Mouse (Mus musculus): Measurements from ENCODE around the gene Srf. TPM values are rescaled to one million over a fixed set of nuclear protein-coding genes. Genes with fewer than 3 reads are reported as not detected.

Srf gene
- total RNA-seq (2021) = 10 to 100 TPM; 55.2 to 58.1 TPM

GRCm38 (mm10) chr17:46555673-46556583 is at the start of gene Srf:
Gene Srf (minus strand): TSS chr17:46556175.
- DNase-seq = peak; percentile 97
- intact Hi-C loops (cut with DNase I) = loop anchor here (10.0 kb wide), 1 partner anchor 89 kb away; the partner anchor contains the start of genes Klc4 and Mrpl2

DNA sequence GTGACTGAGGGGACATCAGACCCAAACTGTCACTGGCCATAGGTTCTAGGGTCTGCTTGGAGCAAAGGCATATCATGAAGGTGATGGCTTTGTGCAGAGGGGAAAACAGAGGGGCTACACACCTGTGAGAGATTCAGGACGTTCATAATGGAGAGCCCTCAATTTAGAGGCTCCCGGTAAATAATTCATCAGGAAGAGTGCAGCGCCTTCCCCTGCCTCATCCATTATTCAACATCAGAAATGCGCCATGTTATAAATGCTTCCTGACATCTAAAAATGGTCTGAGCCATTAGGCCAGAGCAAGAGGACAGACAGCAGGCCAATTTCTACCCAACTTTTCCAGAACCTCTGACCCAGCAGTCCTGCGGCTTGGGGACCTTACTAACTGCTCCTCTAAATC is 49.2 kb upstream of the Srf start:
- intact Hi-C loops (cut with DNase I) = no loop called here
- DNase-seq = no peak

GRCm38 (mm10) chr17:46603229-46603628 is 47.3 kb upstream of the Srf start:
- intact Hi-C loops (cut with DNase I) = no loop called here
- no peak for DNase-seq

- no peak for DNase-seq
- intact Hi-C loops (cut with DNase I) = no loop called here
Observed at GRCm38 (mm10) chr17:46602212-46602611, 46.2 kb upstream of the Srf start.

DNA sequence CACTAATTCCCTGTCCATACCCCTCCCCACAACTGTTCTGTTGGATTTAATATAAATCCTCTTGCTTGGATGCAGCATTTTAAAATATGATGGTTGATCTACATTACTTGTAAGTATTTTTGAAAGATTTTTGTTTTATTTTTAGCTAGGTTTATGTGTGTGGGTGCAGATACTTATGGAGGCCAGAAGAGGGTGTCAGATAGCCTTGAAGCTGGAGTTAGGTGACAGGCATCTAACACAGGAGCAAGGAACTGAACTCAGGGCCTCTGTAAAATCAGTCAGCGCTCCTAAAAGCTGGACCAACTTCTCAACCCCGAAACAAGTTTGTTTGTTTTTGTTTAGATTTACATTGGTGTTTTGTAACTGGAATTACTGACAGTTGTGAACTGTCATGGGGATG is 44.6 kb upstream of the Srf start:
- no peak for DNase-seq
- intact Hi-C loops (cut with DNase I) = no loop called here

GRCm38 (mm10) chr17:46598963-46599362 is 43.0 kb upstream of the Srf start:
- DNase-seq = no peak
- intact Hi-C loops (cut with DNase I) = no loop called here

GRCm38 (mm10) chr17:46597956-46598355 is 42.0 kb upstream of the Srf start:
- intact Hi-C loops (cut with DNase I) = no loop called here
- DNase-seq = no peak

GRCm38 (mm10) chr17:46595336-46595735 is 39.4 kb upstream of the Srf start:
- intact Hi-C loops (cut with DNase I) = no loop called here
- no peak for DNase-seq

GRCm38 (mm10) chr17:46594606-46595005 is 38.6 kb upstream of the Srf start:
- no peak for DNase-seq
- intact Hi-C loops (cut with DNase I) = no loop called here

- DNase-seq = no peak
- intact Hi-C loops (cut with DNase I) = no loop called here
Observed at GRCm38 (mm10) chr17:46593124-46593523, 37.1 kb upstream of the Srf start.

- intact Hi-C loops (cut with DNase I) = no loop called here
- DNase-seq = no peak
Observed at GRCm38 (mm10) chr17:46591406-46591805, 35.4 kb upstream of the Srf start.

DNA sequence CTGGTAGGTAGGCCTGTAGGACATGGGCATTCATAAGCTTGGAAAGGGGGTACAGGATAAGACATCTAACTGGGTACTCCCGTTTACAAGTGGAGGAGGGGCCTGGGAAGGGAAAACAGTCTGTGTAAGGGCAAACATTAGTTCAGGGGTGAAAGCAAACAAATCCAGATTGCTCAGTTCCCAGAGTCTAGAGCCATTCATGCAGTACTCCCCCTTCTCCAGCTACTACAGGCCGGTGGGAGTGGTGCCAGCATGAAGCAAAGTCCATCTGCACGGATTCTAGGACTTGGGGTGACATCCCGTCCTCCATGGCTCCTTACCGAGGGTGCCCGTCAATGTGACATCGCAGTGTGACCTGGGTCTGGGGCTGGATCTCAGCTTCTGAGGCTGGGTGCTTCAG is 34.5 kb upstream of the Srf start:
- no peak for DNase-seq
- intact Hi-C loops (cut with DNase I) = no loop called here

GRCm38 (mm10) chr17:46589635-46590314 is 33.8 kb upstream of the Srf start:
- intact Hi-C loops (cut with DNase I) = no loop called here
- DNase-seq = peak; percentile 50

GRCm38 (mm10) chr17:46588913-46589312 is 32.9 kb upstream of the Srf start:
- no peak for DNase-seq
- intact Hi-C loops (cut with DNase I) = no loop called here

- no peak for DNase-seq
- intact Hi-C loops (cut with DNase I) = no loop called here
Observed at GRCm38 (mm10) chr17:46588173-46588572, 32.2 kb upstream of the Srf start.

- no peak for DNase-seq
- intact Hi-C loops (cut with DNase I) = no loop called here
Observed at GRCm38 (mm10) chr17:46586327-46586726, 30.4 kb upstream of the Srf start.

- intact Hi-C loops (cut with DNase I) = no loop called here
- DNase-seq = no peak
Observed at GRCm38 (mm10) chr17:46578650-46579049, 22.7 kb upstream of the Srf start.

DNA sequence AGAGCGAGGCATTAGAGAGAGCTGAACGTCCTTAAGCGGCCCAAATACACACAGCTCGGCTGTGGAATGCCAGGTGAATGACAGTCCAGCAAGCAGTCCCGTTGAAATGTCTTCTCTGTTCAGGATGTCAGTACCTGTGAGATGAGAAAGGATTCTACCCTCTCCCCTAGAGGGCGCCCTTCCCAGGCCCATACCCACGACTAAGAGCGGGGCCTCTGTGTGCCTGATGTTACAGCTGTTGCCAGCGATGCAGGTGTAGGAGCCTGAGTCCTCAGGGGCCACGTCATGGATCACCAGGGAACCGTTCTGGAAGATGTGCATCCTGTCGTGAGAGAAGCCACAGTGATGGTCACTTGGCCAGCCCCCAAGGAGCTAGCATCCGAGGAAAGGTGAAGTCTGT is 20.1 kb upstream of the Srf start:
- intact Hi-C loops (cut with DNase I) = no loop called here
- DNase-seq = no peak

DNA sequence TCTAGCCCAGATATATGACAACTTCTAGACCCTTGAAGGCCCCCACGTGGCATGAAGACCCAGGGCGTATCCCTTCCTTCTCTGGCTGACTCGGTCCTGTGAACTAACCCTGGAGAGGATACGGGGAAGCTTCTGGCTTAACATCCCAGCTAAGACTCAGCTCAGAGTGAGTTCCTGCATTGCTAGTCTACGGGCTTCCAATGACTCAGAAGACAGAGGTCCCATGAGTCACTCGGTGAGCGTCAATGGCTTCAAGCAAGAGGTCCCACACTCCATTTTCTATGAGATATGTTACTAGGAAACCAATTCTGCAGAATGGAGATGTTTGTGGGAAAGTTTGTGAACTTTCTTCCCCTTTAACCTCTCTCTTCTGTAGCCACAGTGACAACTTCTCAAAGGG is 18.6 kb upstream of the Srf start:
- intact Hi-C loops (cut with DNase I) = no loop called here
- no peak for DNase-seq

- intact Hi-C loops (cut with DNase I) = no loop called here
- DNase-seq = no peak
Observed at GRCm38 (mm10) chr17:46571005-46571404, 15.0 kb upstream of the Srf start.

- intact Hi-C loops (cut with DNase I) = loop anchor here (10.0 kb wide), 1 partner anchor 86 kb away; the partner anchor contains the start of genes Klc4 and Mrpl2
- no peak for DNase-seq
Observed at GRCm38 (mm10) chr17:46559146-46559545, 3.2 kb upstream of the Srf start.

GRCm38 (mm10) chr17:46558151-46558550 is 2.2 kb upstream of the Srf start:
- intact Hi-C loops (cut with DNase I) = loop anchor here (10.0 kb wide), 1 partner anchor 87 kb away; the partner anchor contains the start of genes Klc4 and Mrpl2

More at GRCm38 (mm10) chr17:46558151-46558550, 2.2 kb upstream of the Srf start:
- no peak for DNase-seq
